Mouse (Mus musculus) small intestine, adult 2 months (tissue): ENCODE data around the gene Tcea3. TPM values are rescaled to one million over a fixed set of nuclear protein-coding genes. Genes with fewer than 3 reads are reported as not detected.

Experiments used
- H3K27ac ChIP-seq: fragments of 200-500 bp; 2 replicates; pipeline ENCODE4 v1.5.1; 2012; ENCODE audit warnings: low read depth, low read length, control low read depth, inconsistent platforms; ENCODE audit not compliant: insufficient read depth
- H3K27me3 ChIP-seq: fragments of 200-500 bp; 2 replicates; pipeline ENCODE4 v1.6.1; 2012; ENCODE audit warnings: mild to moderate bottlenecking, moderate library complexity, low read length, inconsistent platforms; ENCODE audit not compliant: control insufficient read depth, insufficient read depth
- H3K36me3 ChIP-seq: fragments of 200-500 bp; 2 replicates; pipeline ENCODE4 v1.6.1; 2012; ENCODE audit warnings: mild to moderate bottlenecking, low read length, control low read depth, inconsistent platforms; ENCODE audit not compliant: control insufficient read depth, insufficient read depth
- H3K4me1 ChIP-seq: fragments of 200-500 bp; 2 replicates; pipeline ENCODE4 v1.6.1; 2012; ENCODE audit warnings: low read length, inconsistent platforms, mixed read lengths; ENCODE audit not compliant: control insufficient read depth, insufficient read depth, insufficient read length
- H3K4me3 ChIP-seq: fragments of 200-500 bp; 2 replicates; pipeline ENCODE4 v1.5.1; 2012; ENCODE audit warnings: low read depth, mild to moderate bottlenecking, control low read depth, inconsistent platforms, low read length, moderate library complexity
- CTCF ChIP-seq: fragments of 200-500 bp; IDR thresholded peaks from 2 replicates; pipeline ENCODE4 v1.5.1; 2012; ENCODE audit warnings: low read depth, mild to moderate bottlenecking, control low read depth, inconsistent platforms, low read length, moderate library complexity, mixed read lengths; ENCODE audit not compliant: insufficient replicate concordance, insufficient read length; ENCODE audit errors: extremely low read depth
- WGBS: fragments of 180-500 bp; shearing (Covaris S2); methylation state at CpG from one replicate; pipeline ENCODE4 v1.1.7; 2018; 5-methylcytosine and 5-hydroxymethylcytosine counted together
- polyA plus RNA-seq: library from polyadenylated mRNA; depleted of rRNA; stranded (reverse); fragments of >200 nt; gene quantifications from 2 replicates; pipeline ENCODE4 v1.2.3, GENCODE M21; 2012; rRNA removed

Tcea3 gene
- polyA plus RNA-seq, 1 experiment = 14.8 TPM

DNA sequence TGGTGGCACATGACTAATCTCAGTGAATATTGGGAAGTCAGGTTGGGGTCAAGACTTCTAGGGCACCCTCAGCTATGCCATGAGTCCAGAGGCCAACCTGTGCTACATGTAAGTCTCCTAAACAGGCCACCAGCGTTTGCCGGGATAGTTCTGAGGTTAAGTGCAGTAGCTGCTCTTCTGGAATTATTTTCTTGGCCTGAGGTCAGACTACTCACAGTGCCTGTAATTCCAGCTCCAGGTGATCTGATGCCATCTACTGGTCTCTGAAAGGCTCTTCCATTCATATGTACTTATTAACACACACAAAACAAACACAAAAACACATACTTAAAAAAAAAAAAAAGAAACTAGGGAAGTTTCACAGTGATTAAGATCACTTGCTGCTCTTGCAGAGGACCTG is 76.7 kb downstream of the Tcea3 start:
- Histone ChIP-seq H3K4me1 (no peaks in the 10 kb centered on the region), H3K27ac (no peak overlapping the region), H3K4me3 (no peak overlapping the region), H3K36me3 (peaks cover 44% of the 10 kb centered on the region), H3K27me3 (no peaks in the 10 kb centered on the region)
- 27% methylated on average over 2 of the region's 2 CpGs for WGBS
- no peak for TF ChIP-seq CTCF

Other genes starting within 250 kb of the Tcea3 start
- 3.6 and 6.2 TPM in 2 replicates for gene Eloa, start 226.0 kb upstream of the Tcea3 start, polyA plus RNA-seq
- 176 and 224 TPM in 2 replicates for gene Rpl11, start 194.3 kb upstream of the Tcea3 start, polyA plus RNA-seq
- 262 and 519 TPM in 2 replicates for gene Id3, start 104.2 kb upstream of the Tcea3 start, polyA plus RNA-seq
- 7.5 and 11.5 TPM in 2 replicates for gene E2f2, start 75.3 kb upstream of the Tcea3 start, polyA plus RNA-seq
- 1.3 and 2.0 TPM in 2 replicates for gene Asap3, start 41.4 kb upstream of the Tcea3 start, polyA plus RNA-seq
- 4.0 and 9.4 TPM in 2 replicates for gene Zfp46, start 37.0 kb downstream of the Tcea3 start, polyA plus RNA-seq
- 0.93 and 2.8 TPM in 2 replicates for gene Hnrnpr, start 63.2 kb downstream of the Tcea3 start, polyA plus RNA-seq
- 0.05 and 0.23 TPM in 2 replicates for gene Htr1d, start 175.8 kb downstream of the Tcea3 start, polyA plus RNA-seq
- 0.24 and 1.1 TPM in 2 replicates for gene 6030445D17Rik, start 214.5 kb downstream of the Tcea3 start, polyA plus RNA-seq
- gene Luzp1, start 222.0 kb downstream of the Tcea3 start, polyA plus RNA-seq = 6.6 and 18.0 TPM in 2 replicates